Mouse (Mus musculus): ENCODE data around the gene Vamp2.

- TF ChIP-seq CTCF (IDR thresholded peaks at IDR 0.05; ENCODE audit: control insufficient read depth, insufficient read depth, low read length) (no peak), POLR2A (IDR thresholded peaks at IDR 0.05; ENCODE audit: borderline replicate concordance, control insufficient read depth, low read depth, low read length) (no peak)
These were observed 32.1 kb downstream of the Vamp2 start, which contains the start of gene Hes7 for GRCm38 (mm10) chr11:69120221-69121000.

Data from bone marrow, adult 2 months (tissue).